Mouse (Mus musculus): ENCODE measurements at regions not wholly inside any gene's neighbourhood (a gene's known extent, or its start where the extent isn't known, plus 50 kb on each side); places are given as distances from the start of the nearest gene placed in this dataset.

DNA sequence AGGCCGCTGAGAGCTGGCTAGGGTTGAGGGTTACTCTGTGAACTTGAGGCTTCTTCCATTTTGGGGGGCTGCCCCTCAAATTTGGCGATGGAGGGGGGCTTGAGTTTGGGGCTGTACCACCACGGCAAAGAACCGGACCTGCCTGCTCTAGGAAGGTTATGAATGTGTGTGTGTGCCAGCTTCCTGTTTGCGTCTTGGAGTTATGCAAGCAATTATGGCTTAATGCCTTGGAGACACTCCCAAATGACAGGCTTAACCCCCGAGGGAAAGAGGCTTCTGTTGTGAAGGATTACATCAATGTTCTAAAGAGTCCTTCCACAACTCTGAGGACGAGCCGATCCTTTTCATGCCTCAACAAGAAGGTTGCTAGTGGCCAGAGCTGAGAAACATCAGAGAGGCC lies 294.1 kb downstream of the Bcl11a start:
- no peak overlapping the region for H3K9ac ChIP-seq (replicated peaks; ENCODE audit: low read depth, low read length)
- DNase-seq (ENCODE audit: low spot score) (no peak), ATAC-seq (ENCODE audit: insufficient read depth, low read depth) (no peak)
- H3K4me2 ChIP-seq (ENCODE audit: low read depth, low read length), result no peak overlapping the region
- H3K9me3 ChIP-seq (replicated peaks; ENCODE audit: control insufficient read depth, low read length), result no peaks in the 10 kb centered on the region
- no peak overlapping the region for H3K4me3 ChIP-seq (ENCODE audit: low read depth, low read length)
- WGBS, result 54% methylated on average over 8 of the region's 8 CpGs
- H3K4me1 ChIP-seq (ENCODE audit: control insufficient read depth, insufficient read depth), result no peaks in the 10 kb centered on the region
- no peak overlapping the region for H3K27ac ChIP-seq (ENCODE audit: low read depth)
- H3K36me3 ChIP-seq (replicated peaks; ENCODE audit: control insufficient read depth, insufficient read depth, low read length), result no peaks in the 10 kb centered on the region
- TF ChIP-seq CTCF (IDR thresholded peaks at IDR 0.05; ENCODE audit: low read depth), result no peak
- TF ChIP-seq EP300 (IDR thresholded peaks at IDR 0.05; ENCODE audit: low read depth), result no peak
- H3K27me3 ChIP-seq (ENCODE audit: control insufficient read depth, insufficient read depth, low read length), result no peaks in the 10 kb centered on the region

DNA sequence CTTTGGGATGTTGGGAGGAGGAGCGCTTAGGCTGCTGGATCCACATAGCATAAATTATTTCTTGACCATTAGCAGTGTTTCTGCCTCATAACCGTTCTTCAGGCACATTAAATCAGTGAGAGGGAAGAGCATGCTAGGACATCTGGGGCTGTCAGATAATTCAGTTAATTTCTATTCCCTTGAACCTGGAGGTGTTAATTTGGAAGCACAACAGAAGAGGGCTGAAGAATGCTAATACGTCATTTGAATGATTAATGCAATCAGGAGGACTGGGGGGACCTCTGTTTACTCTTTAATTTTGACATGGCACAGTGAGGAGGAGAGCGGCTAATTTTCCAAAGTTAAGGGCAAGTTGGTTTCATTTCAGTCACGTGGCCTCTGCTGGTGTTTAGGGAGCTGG lies 294.8 kb downstream of the Bcl11a start:
- DNase-seq (ENCODE audit: low spot score) (no peak), ATAC-seq (ENCODE audit: insufficient read depth, low read depth) (no peak)
- Histone ChIP-seq H3K4me1 (ENCODE audit: control insufficient read depth, insufficient read depth) (no peaks in the 10 kb centered on the region), H3K9me3 (replicated peaks; ENCODE audit: control insufficient read depth, low read length) (no peaks in the 10 kb centered on the region), H3K4me2 (ENCODE audit: low read depth, low read length) (no peak overlapping the region), H3K27me3 (ENCODE audit: control insufficient read depth, insufficient read depth, low read length) (no peaks in the 10 kb centered on the region), H3K36me3 (replicated peaks; ENCODE audit: control insufficient read depth, insufficient read depth, low read length) (no peaks in the 10 kb centered on the region), H3K4me3 (ENCODE audit: low read depth, low read length) (no peak overlapping the region), H3K27ac (ENCODE audit: low read depth) (no peak overlapping the region), H3K9ac (replicated peaks; ENCODE audit: low read depth, low read length) (no peak overlapping the region)
- TF ChIP-seq CTCF (IDR thresholded peaks at IDR 0.05; ENCODE audit: low read depth) (no peak), EP300 (IDR thresholded peaks at IDR 0.05; ENCODE audit: low read depth) (no peak)
- 70% methylated on average over 5 of the region's 5 CpGs for WGBS

DNA sequence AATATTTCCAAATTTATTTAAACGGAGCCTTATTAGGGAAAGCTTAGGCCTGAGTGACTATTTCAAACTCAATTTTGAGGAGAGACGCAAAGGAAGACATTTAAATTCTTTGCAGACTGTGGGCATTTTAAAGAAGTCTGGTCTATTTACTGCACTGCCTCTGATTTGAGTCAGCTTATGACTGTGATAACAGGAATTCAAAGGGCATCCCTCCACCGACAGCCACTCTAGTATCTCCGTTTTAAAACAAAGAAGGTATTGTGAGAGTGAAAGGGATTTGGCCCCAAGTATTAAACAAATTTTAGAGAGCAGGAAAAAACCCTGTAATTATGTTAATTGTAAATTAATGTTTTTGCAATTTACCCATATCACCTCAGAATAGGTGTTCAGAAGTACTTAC lies 295.4 kb downstream of the Bcl11a start:
- TF ChIP-seq CTCF (IDR thresholded peaks at IDR 0.05; ENCODE audit: low read depth) (no peak), EP300 (IDR thresholded peaks at IDR 0.05; ENCODE audit: low read depth) (no peak)
- H3K27ac ChIP-seq (ENCODE audit: low read depth), result no peak overlapping the region
- H3K4me1 ChIP-seq (ENCODE audit: control insufficient read depth, insufficient read depth), result 0 out of 2 replicates have a peak, but pooled peaks cover 3% of the 10 kb centered on the region
- H3K9me3 ChIP-seq (replicated peaks; ENCODE audit: control insufficient read depth, low read length), result no peaks in the 10 kb centered on the region
- H3K9ac ChIP-seq (replicated peaks; ENCODE audit: low read depth, low read length), result no peak overlapping the region
- 57% methylated on average over 4 of the region's 4 CpGs for WGBS
- H3K27me3 ChIP-seq (ENCODE audit: control insufficient read depth, insufficient read depth, low read length), result no peaks in the 10 kb centered on the region
- DNase-seq (ENCODE audit: low spot score), result no peak
- no peak for ATAC-seq (ENCODE audit: insufficient read depth, low read depth)
- no peaks in the 10 kb centered on the region for H3K36me3 ChIP-seq (replicated peaks; ENCODE audit: control insufficient read depth, insufficient read depth, low read length)
- no peak overlapping the region for H3K4me2 ChIP-seq (ENCODE audit: low read depth, low read length)
- H3K4me3 ChIP-seq (ENCODE audit: low read depth, low read length), result no peak overlapping the region

DNA sequence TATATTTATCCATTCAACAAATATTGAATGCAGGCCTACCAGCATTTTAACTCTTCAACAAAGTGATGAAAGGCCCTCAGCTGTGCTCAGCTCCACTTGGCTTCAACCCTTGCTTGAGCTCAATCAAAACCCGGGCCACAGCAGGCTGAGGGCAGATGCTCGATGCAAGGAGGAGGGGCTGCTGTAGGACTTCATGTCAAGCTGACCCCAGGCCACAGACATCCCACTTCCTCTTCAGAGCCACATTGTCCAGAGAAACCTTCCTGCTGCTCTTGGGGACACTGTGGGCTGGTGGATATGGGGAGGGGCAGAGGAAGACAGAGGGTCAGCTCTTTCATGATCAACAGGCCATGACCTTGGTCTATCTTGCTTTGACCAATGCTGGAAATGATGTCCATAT lies 299.7 kb downstream of the Bcl11a start:
- Histone ChIP-seq H3K9me3 (replicated peaks; ENCODE audit: control insufficient read depth, low read length) (no peaks in the 10 kb centered on the region), H3K36me3 (replicated peaks; ENCODE audit: control insufficient read depth, insufficient read depth, low read length) (no peaks in the 10 kb centered on the region), H3K27me3 (ENCODE audit: control insufficient read depth, insufficient read depth, low read length) (no peaks in the 10 kb centered on the region), H3K9ac (replicated peaks; ENCODE audit: low read depth, low read length) (no peak overlapping the region), H3K4me3 (ENCODE audit: low read depth, low read length) (no peak overlapping the region), H3K4me1 (ENCODE audit: control insufficient read depth, insufficient read depth) (0 out of 2 replicates have a peak, but pooled peaks cover 3% of the 10 kb centered on the region), H3K4me2 (ENCODE audit: low read depth, low read length) (no peak overlapping the region), H3K27ac (ENCODE audit: low read depth) (no peak overlapping the region)
- ATAC-seq (ENCODE audit: insufficient read depth, low read depth) (no peak), DNase-seq (ENCODE audit: low spot score) (no peak)
- no peak for TF ChIP-seq CTCF (IDR thresholded peaks at IDR 0.05; ENCODE audit: low read depth)
- TF ChIP-seq EP300 (IDR thresholded peaks at IDR 0.05; ENCODE audit: low read depth), result no peak
- 26% methylated on average over 2 of the region's 2 CpGs for WGBS

DNA sequence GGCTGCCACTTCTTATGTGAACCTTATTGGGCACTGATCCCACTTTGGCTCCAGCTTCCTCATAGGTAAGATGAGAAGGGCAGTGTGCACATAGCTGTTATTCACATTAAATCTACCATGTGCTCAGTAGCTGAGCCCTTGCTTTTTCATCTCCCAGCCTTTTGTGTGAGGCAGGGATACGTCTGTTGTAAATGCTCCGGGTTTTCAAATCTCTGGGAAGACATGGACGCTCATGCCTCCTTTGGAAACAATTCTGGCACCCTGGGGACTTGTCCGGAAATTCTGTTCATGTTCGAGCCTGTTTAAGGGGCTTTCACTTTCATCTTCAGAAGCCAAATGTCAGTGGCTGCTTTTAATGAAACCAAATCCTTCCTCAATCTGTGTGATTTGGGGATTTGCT lies 312.7 kb downstream of the Bcl11a start:
- H3K27me3 ChIP-seq (ENCODE audit: control insufficient read depth, insufficient read depth, low read length), result no peaks in the 10 kb centered on the region
- TF ChIP-seq CTCF (IDR thresholded peaks at IDR 0.05; ENCODE audit: low read depth) (no peak), EP300 (IDR thresholded peaks at IDR 0.05; ENCODE audit: low read depth) (no peak)
- no peaks in the 10 kb centered on the region for H3K36me3 ChIP-seq (replicated peaks; ENCODE audit: control insufficient read depth, insufficient read depth, low read length)
- no peak overlapping the region for H3K4me3 ChIP-seq (ENCODE audit: low read depth, low read length)
- H3K9ac ChIP-seq (replicated peaks; ENCODE audit: low read depth, low read length), result no peak overlapping the region
- H3K4me2 ChIP-seq (ENCODE audit: low read depth, low read length), result no peak overlapping the region
- 63% methylated on average over 5 of the region's 5 CpGs for whole genome bisulfite sequencing
- ATAC-seq (ENCODE audit: insufficient read depth, low read depth) (no peak), DNase-seq (ENCODE audit: low spot score) (no peak)
- H3K9me3 ChIP-seq (replicated peaks; ENCODE audit: control insufficient read depth, low read length), result no peaks in the 10 kb centered on the region
- H3K27ac ChIP-seq (ENCODE audit: low read depth), result no peak overlapping the region
- no peaks in the 10 kb centered on the region for H3K4me1 ChIP-seq (ENCODE audit: control insufficient read depth, insufficient read depth)

DNA sequence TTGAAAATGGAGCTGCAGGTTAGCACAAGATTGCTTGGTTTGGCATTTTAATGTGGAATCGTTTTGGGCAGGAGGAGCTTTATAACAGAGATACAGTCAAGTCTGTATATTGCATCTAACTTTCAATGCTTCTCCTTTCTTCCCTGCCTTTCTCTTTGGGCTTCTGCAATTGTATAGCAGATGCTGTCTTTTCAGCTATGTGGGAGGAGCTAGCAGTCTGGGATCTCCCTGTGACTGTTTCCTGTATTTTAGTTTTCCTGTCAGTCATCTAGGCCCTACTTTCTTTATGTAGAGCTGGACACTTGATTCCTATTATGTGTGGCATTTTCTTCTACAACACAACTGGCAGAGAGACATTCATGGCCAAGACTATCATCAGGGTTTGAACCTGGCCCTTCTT lies 313.5 kb downstream of the Bcl11a start:
- Histone ChIP-seq H3K4me2 (ENCODE audit: low read depth, low read length) (no peak overlapping the region), H3K9me3 (replicated peaks; ENCODE audit: control insufficient read depth, low read length) (no peaks in the 10 kb centered on the region), H3K4me1 (ENCODE audit: control insufficient read depth, insufficient read depth) (no peaks in the 10 kb centered on the region), H3K27ac (ENCODE audit: low read depth) (no peak overlapping the region), H3K4me3 (ENCODE audit: low read depth, low read length) (no peak overlapping the region), H3K27me3 (ENCODE audit: control insufficient read depth, insufficient read depth, low read length) (no peaks in the 10 kb centered on the region), H3K9ac (replicated peaks; ENCODE audit: low read depth, low read length) (no peak overlapping the region), H3K36me3 (replicated peaks; ENCODE audit: control insufficient read depth, insufficient read depth, low read length) (no peaks in the 10 kb centered on the region)
- DNase-seq (ENCODE audit: low spot score) (no peak), ATAC-seq (ENCODE audit: insufficient read depth, low read depth) (no peak)
- 72% methylated on average over 1 of the region's 1 CpGs for WGBS
- TF ChIP-seq CTCF (IDR thresholded peaks at IDR 0.05; ENCODE audit: low read depth) (no peak), EP300 (IDR thresholded peaks at IDR 0.05; ENCODE audit: low read depth) (no peak)
